Mouse (Mus musculus) MEL (cell line): Measurements from ENCODE around the gene Pcgf3. TPM values are rescaled to one million over a fixed set of nuclear protein-coding genes. Genes with fewer than 3 reads are reported as not detected.
A peak's percentile ranks its signal among the peaks of the same experiment; 100 is the strongest.
"Not testable (repeated sequence)": the region's sequence is repeated elsewhere in the genome, so short reads cannot be mapped to it uniquely, and the experiment has no call there.

Source experiments
- DNase-seq: peaks from one replicate; pipeline ENCODE4 v3.0.0; 2011; ENCODE audit warnings: low read depth, low spot score
- H3K27ac ChIP-seq: 2 replicates; pipeline ENCODE4 v1.5.1; 2012; ENCODE audit warnings: low read depth, mild to moderate bottlenecking, control low read depth, low read length, moderate library complexity; ENCODE audit not compliant: control insufficient read depth
- H3K27me3 ChIP-seq, 2 experiments: fragments of 150-350 bp in 1 of 2; sonication (generic) in 1 of 2; 2 replicates each; pipeline ENCODE4 v1.6.1; 2012; ENCODE audit warnings: low read length in 2 of 2, mild to moderate bottlenecking in 2 of 2, improper control_type of control experiment in 1 of 2, moderate library complexity in 1 of 2; ENCODE audit not compliant: insufficient read depth in 2 of 2, control insufficient read depth in 1 of 2
- H3K36me3 ChIP-seq, 2 experiments: 2 replicates each; pipeline ENCODE4 v1.6.1; 2012 to 2014; ENCODE audit warnings: low read length in 2 of 2, improper control_type of control experiment in 1 of 2, inconsistent platforms in 1 of 2, mild to moderate bottlenecking in 1 of 2; ENCODE audit not compliant: insufficient read depth in 2 of 2, control insufficient read depth in 1 of 2
- H3K4me1 ChIP-seq, 2 experiments: fragments of 150-350 bp in 1 of 2; sonication (generic) in 1 of 2; 2 replicates each; pipeline ENCODE4 v1.6.1; 2012; ENCODE audit warnings: low read length in 2 of 2, improper control_type of control experiment in 1 of 2, mild to moderate bottlenecking in 1 of 2; ENCODE audit not compliant: insufficient read depth in 2 of 2, control insufficient read depth in 1 of 2
- H3K4me3 ChIP-seq, 2 experiments: fragments of 150-350 bp in 1 of 2; sonication (generic) in 1 of 2; 2 replicates each; pipeline ENCODE4 v1.5.1; 2012; ENCODE audit warnings: low read depth in 2 of 2, low read length in 2 of 2, mild to moderate bottlenecking in 2 of 2, moderate library complexity in 2 of 2, control low read depth in 1 of 2, improper control_type of control experiment in 1 of 2; ENCODE audit not compliant: control insufficient read depth in 1 of 2, insufficient read depth in 1 of 2
- H3K79me2 ChIP-seq: 2 replicates; pipeline ENCODE4 v1.6.1; 2012; ENCODE audit warnings: mild to moderate bottlenecking, low read length, moderate library complexity; ENCODE audit not compliant: control insufficient read depth, poor library complexity, insufficient read depth
- H3K9ac ChIP-seq: 2 replicates; pipeline ENCODE4 v1.6.1; 2012; ENCODE audit warnings: low read depth, mild to moderate bottlenecking, control low read depth, low read length, moderate library complexity; ENCODE audit not compliant: control insufficient read depth, poor library complexity, severe bottlenecking
- H3K9me3 ChIP-seq: fragments of 150-350 bp; sonication (generic); replicated peaks from 2 replicates; pipeline ENCODE4 v1.6.1; 2012; ENCODE audit warnings: mild to moderate bottlenecking, low read length, improper control_type of control experiment, moderate library complexity; ENCODE audit not compliant: insufficient read depth
- CTCF ChIP-seq, 3 experiments: IDR thresholded peaks in 2 of 3; conservative IDR thresholded peaks in 1 of 3; 2 replicates each; pipeline ENCODE4 v1.5.1; 2011 to 2012; ENCODE audit warnings: low read length in 3 of 3, low read depth in 2 of 3, mild to moderate bottlenecking in 2 of 3, improper control_type of control experiment in 1 of 3, inconsistent platforms in 1 of 3, mixed read lengths in 1 of 3, moderate library complexity in 1 of 3; ENCODE audit not compliant: control insufficient read depth in 1 of 3, insufficient read depth in 1 of 3, poor library complexity in 1 of 3, severe bottlenecking in 1 of 3
- EP300 ChIP-seq, 2 experiments: IDR thresholded peaks; 2 replicates each; pipeline ENCODE4 v1.6.1; 2011; ENCODE audit warnings: improper control_type of control experiment in 2 of 2, low read length in 2 of 2, low read depth in 1 of 2, mild to moderate bottlenecking in 1 of 2
- ETS1 ChIP-seq: IDR thresholded peaks from 2 replicates; pipeline ENCODE4 v1.6.1; 2012; ENCODE audit warnings: low read depth, mild to moderate bottlenecking, inconsistent platforms, low read length, improper control_type of control experiment, moderate library complexity
- GATA1 ChIP-seq: IDR thresholded peaks from 2 replicates; pipeline ENCODE4 v1.6.1; 2011; ENCODE audit warnings: low read depth, low read length, improper control_type of control experiment
- HCFC1 ChIP-seq: IDR thresholded peaks from 2 replicates; pipeline ENCODE4 v1.6.1; 2012; ENCODE audit warnings: low read depth, mild to moderate bottlenecking, inconsistent platforms, low read length, improper control_type of control experiment, moderate library complexity
- MEF2A ChIP-seq: IDR thresholded peaks from 2 replicates; pipeline ENCODE4 v1.6.1; 2014; ENCODE audit warnings: low read depth, mild to moderate bottlenecking, inconsistent platforms, low read length, improper control_type of control experiment; ENCODE audit not compliant: poor library complexity, insufficient replicate concordance, severe bottlenecking; ENCODE audit errors: extremely low read depth
- MXI1 ChIP-seq: IDR thresholded peaks from 2 replicates; pipeline ENCODE4 v1.6.1; 2011; ENCODE audit warnings: mild to moderate bottlenecking, low read depth, low read length, improper control_type of control experiment
- MYB ChIP-seq: IDR thresholded peaks from 2 replicates; pipeline ENCODE4 v1.6.1; 2011; ENCODE audit warnings: mild to moderate bottlenecking, low read depth, low read length, improper control_type of control experiment
- RAD21 ChIP-seq: IDR thresholded peaks from 2 replicates; pipeline ENCODE4 v1.6.1; 2011; ENCODE audit warnings: mild to moderate bottlenecking, low read depth, low read length, improper control_type of control experiment
- RCOR1 ChIP-seq: IDR thresholded peaks from 2 replicates; pipeline ENCODE4 v1.6.1; 2012; ENCODE audit warnings: low read depth, mild to moderate bottlenecking, inconsistent platforms, low read length, improper control_type of control experiment
- SIN3A ChIP-seq: IDR thresholded peaks from 2 replicates; pipeline ENCODE4 v1.6.1; 2012; ENCODE audit warnings: low read length, improper control_type of control experiment, inconsistent platforms
- SMC3 ChIP-seq: IDR thresholded peaks from 2 replicates; pipeline ENCODE4 v1.6.1; 2011; ENCODE audit warnings: low read depth, low read length, improper control_type of control experiment
- TAL1 ChIP-seq: IDR thresholded peaks from 2 replicates; pipeline ENCODE4 v1.6.1; 2012; ENCODE audit warnings: mild to moderate bottlenecking, inconsistent platforms, low read length, moderate library complexity, mixed read lengths
- UBTF ChIP-seq: IDR thresholded peaks from 2 replicates; pipeline ENCODE4 v1.6.1; 2012; ENCODE audit warnings: low read depth, mild to moderate bottlenecking, inconsistent platforms, low read length, improper control_type of control experiment, moderate library complexity, borderline replicate concordance; ENCODE audit not compliant: insufficient read depth
- USF1 ChIP-seq: IDR thresholded peaks from 2 replicates; pipeline ENCODE4 v1.6.1; 2014; ENCODE audit warnings: low read depth, mild to moderate bottlenecking, inconsistent platforms, low read length, improper control_type of control experiment, moderate library complexity
- ZC3H11A ChIP-seq: IDR thresholded peaks from 2 replicates; pipeline ENCODE4 v1.6.1; 2012; ENCODE audit warnings: low read depth, mild to moderate bottlenecking, inconsistent platforms, low read length, improper control_type of control experiment
- ZKSCAN1 ChIP-seq: IDR thresholded peaks from 2 replicates; pipeline ENCODE4 v1.6.1; 2012; ENCODE audit warnings: low read depth, mild to moderate bottlenecking, inconsistent platforms, low read length, improper control_type of control experiment, moderate library complexity
- ZNF384 ChIP-seq: IDR thresholded peaks from 2 replicates; pipeline ENCODE4 v1.6.1; 2012; ENCODE audit warnings: low read depth, mild to moderate bottlenecking, inconsistent platforms, low read length, improper control_type of control experiment
- polyA plus RNA-seq, 2 experiments: library from polyadenylated mRNA; stranded (reverse) in 1 of 2; unstranded in 1 of 2; fragments of >175 nt in 1 of 2; fragments of >200 nt in 1 of 2; gene quantifications; 2 replicates each; pipeline versions ENCODE4 v1.2.1 to v1.2.4; 2012; ENCODE audit warnings: low replicate concordance in 2 of 2, low read depth in 1 of 2; ENCODE audit not compliant: insufficient read length in 2 of 2, insufficient read depth in 1 of 2, missing spikeins in 1 of 2
- total RNA-seq: library from RNA; depleted of rRNA; stranded (reverse); fragments of 300-350 nt; gene quantifications from 2 replicates; pipeline ENCODE4 v1.2.3, GENCODE M21; 2012

Pcgf3 gene
- total and polyA plus RNA-seq, 3 experiments = 7.3 to 26.4 TPM; not detected in 1

GRCm38 (mm10) chr5:108483006-108483405 is 22.0 kb downstream of the Pcgf3 start (continued):
- TF ChIP-seq MXI1 = no peak

- no peak overlapping the region for H3K9ac ChIP-seq
- H3K79me2 ChIP-seq = no peaks in the 10 kb centered on the region
- DNase-seq = peak; percentile 81
- H3K27me3 ChIP-seq = no peaks in the 10 kb centered on the region
- H3K4me1 ChIP-seq = no peaks in the 10 kb centered on the region; a peak in 1 of 4 replicates
- H3K36me3 ChIP-seq = peaks cover 0 to 26% of the 10 kb centered on the region in 2 experiments; a peak in 3 of 4 replicates
- TF ChIP-seq ZC3H11A (peak; percentile 22; the same call in 1 of the 2 replicates), UBTF (no peak), RAD21 (peak; percentile 68), SMC3 (peak; percentile 65), USF1 (no peak), CTCF (IDR thresholded peaks at IDR 0.05 in 2 of 3, conservative IDR thresholded peaks at IDR 0.05 in 1 of 3; ENCODE audit: control insufficient read depth in 1 of 3, insufficient read depth in 1 of 3, low read depth in 2 of 3, low read length in 3 of 3, poor library complexity in 1 of 3, severe bottlenecking in 1 of 3) (peak; percentile 71 to 89 (median 83))
- H3K27ac ChIP-seq = no peak overlapping the region
- H3K4me3 ChIP-seq = no peak overlapping the region
- no peaks in the 10 kb centered on the region for H3K9me3 ChIP-seq
These were observed 24.2 kb downstream of the Pcgf3 start for GRCm38 (mm10) chr5:108485239-108485638.

GRCm38 (mm10) chr5:108486148-108486547 is 25.1 kb downstream of the Pcgf3 start:
- not testable (repeated sequence) for H3K4me3 ChIP-seq, H3K27me3 ChIP-seq, H3K79me2 ChIP-seq, H3K9me3 ChIP-seq, H3K4me1 ChIP-seq, H3K27ac ChIP-seq, DNase-seq, H3K9ac ChIP-seq
- H3K36me3 ChIP-seq = peaks cover 0 to 24% of the 10 kb centered on the region in 2 experiments; a peak in 3 of 4 replicates

GRCm38 (mm10) chr5:108501573-108501972 is 40.5 kb downstream of the Pcgf3 start:
- Histone ChIP-seq H3K9me3 (no peaks in the 10 kb centered on the region), H3K9ac (no peak overlapping the region), H3K4me1 (peaks cover 11 to 16% of the 10 kb centered on the region in 2 experiments), H3K27ac (peak overlapping the region; percentile 82), H3K36me3 (peaks cover under 1 to 21% of the 10 kb centered on the region in 2 experiments), H3K79me2 (no peaks in the 10 kb centered on the region), H3K27me3 (no peaks in the 10 kb centered on the region), H3K4me3 (no peak overlapping the region)
- TF ChIP-seq EP300 (IDR thresholded peaks at IDR 0.05; ENCODE audit: low read depth in 1 of 2, low read length in 2 of 2) = peak; percentile 78 to 85
- TF ChIP-seq MXI1 = peak; percentile 55
- no peak; the same call in 1 of the 2 replicates for TF ChIP-seq ETS1
- TF ChIP-seq RCOR1 = 0 out of 2 replicates have a peak, but pooled peaks have one; percentile 31
- no peak for TF ChIP-seq TAL1
- TF ChIP-seq SIN3A = peak; percentile 81
- peak; percentile 34; the same call in 1 of the 2 replicates for TF ChIP-seq GATA1
- TF ChIP-seq ZNF384 = peak; percentile 84
- no peak for TF ChIP-seq ZKSCAN1
- no peak for TF ChIP-seq MEF2A
- TF ChIP-seq MYB = peak; percentile 65
- no peak for TF ChIP-seq HCFC1
- peak; percentile 81 for DNase-seq
